Mouse (Mus musculus) G1E-ER4 (cell line): ENCODE results near the gene BC030867. TPM values are rescaled to one million over a fixed set of nuclear protein-coding genes. Genes with fewer than 3 reads are reported as not detected.

ENCODE experiments used
- GATA1 ChIP-seq: IDR thresholded peaks from one replicate; pipeline ENCODE4 v1.8.0; 2012; ENCODE audit warnings: low read length, inconsistent platforms
- polyA plus RNA-seq: library from polyadenylated mRNA; stranded (reverse); fragments of >175 nt; gene quantifications from 2 replicates; pipeline ENCODE4 v1.2.3, GENCODE M21; 2012

Gene BC030867
- polyA plus RNA-seq, 1 experiment, result 4.7 TPM

DNA sequence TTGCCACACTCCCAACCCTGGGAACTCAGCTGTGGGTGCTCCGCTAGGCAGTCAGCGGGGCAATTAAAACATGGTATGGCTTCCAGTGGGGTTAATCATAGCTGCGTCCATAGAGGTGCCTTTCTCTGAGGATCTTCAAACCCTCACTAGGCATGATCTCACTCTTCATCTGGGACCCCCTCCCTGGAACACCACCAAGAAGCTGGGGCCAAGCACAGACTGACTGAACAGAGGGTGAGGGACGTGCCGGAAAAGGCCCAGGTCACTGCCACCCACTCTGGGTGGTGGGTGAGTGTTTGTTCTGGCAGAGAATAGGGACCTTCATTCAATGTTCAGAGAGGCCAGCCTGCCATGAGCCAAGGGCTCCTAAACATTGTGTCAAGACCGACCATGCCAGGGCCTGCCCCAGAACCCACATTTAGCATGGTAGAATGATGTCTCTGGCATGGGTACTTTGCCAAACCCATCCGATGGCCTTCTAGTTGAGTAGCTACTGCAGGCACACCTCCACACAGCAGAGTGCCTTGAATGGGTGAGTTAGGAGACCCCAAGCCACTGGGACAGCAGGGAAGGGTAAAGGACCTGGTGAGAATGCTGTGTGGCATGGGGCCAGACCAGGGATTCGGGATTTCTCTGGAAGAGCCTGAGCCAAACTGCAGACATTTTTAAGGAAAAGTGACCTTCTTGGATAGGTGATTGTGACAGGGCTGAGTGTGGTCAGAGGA, 18.1 kb downstream of the BC030867 start:
- TF ChIP-seq GATA1, result no peak

DNA sequence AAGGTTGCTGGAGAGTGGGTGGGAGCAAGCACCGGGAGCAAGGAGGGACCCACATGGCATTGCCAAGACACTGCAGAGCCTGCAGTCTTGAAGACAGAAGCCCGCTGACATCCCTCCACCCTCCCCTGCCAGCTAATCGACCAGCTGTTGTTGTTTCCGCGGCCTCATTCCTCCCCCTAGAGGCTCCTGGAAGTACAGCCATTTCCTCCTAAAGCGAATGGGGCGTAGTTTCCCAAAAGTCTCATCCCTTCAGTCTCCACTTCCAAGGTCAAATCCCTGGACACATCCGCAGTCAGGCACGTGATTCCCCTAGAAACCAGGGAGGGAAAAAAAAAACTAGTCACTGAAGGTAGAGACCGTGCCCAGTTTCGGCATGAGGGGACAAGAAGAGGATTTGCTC, 18.8 kb downstream of the BC030867 start:
- no peak for TF ChIP-seq GATA1

DNA sequence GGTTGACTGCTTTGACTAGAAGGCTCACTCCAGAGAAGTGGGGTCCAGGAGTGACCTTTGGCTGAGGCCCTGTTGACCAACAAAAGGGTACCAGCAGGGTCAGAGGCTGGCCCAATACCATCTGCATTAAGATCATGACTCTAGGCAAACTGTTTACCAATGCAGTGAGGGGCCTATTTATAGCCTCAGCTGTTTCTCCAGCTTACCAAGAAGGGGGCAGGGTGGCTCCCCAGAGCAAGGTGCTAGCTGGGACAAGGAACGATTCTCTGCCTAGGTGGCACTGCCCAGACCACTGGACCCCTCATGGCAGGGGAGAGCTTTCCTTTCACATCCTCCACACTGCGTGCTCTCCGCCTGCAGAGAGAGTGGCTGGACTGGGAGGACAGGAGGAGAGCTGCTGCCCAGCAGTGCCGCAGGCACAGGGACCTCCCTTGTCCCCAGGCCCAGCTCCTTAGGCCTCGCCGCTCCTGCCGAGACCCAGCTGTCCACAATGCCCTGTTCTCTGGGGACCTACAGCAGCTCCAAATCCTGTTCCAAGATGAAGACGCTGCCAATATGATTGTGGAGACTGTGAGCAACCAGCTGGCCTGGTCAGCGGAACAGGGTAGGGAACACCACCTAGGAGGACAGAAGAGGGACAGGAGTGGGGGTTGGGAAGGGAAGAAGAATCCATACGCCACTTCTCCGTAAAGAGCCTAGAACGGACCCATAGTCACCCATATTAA, 20.0 kb downstream of the BC030867 start, which contains the start of gene Asb16:
Gene Asb16, plus strand, starts transcription at position 224 of the 725 bp plus-strand sequence.
- TF ChIP-seq GATA1, result no peak

DNA sequence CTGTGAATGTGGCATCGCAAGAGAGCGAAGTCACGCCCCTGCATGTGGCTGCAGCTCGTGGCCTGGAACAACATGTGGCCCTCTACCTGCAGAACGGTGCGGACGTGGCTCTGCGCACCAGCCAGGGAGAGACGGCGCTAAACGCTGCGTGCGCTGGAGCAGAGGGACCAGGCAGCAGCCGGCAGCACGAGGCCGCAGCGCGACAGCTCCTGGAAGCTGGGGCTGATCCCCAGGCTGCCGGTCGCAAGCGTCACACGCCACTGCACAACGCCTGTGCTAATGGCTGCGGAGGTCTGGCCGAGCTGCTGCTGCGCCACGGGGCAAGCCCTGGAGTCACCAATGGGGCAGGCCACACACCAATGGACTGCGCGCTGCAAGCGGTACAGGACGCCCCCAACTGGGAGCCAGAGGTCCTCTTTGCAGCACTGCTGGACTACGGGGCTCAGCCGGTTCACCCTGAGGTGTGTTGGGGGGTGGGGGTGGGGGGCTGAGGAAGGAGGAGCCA, 27.8 kb downstream of the BC030867 start:
- no peak for TF ChIP-seq GATA1

DNA sequence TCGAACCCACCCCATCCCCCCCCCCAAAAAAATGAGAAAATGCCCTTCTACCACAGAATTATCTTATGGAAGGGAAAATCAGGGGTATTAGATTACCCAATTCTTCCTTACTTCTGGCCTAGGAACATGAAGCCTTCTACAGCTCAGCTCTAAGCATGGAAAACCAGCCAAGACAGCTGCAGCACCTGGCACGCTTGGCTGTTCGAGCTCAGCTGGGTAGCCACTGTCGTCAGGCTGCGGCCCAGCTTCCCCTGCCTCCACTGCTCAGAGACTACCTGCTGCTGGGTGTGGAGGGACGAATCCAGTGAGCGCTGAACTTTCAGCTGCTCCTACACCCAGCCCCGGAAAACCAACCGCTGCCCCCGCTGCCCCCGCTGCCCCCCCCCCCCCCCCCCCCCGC, 29.1 kb downstream of the BC030867 start:
- no peak for TF ChIP-seq GATA1

DNA sequence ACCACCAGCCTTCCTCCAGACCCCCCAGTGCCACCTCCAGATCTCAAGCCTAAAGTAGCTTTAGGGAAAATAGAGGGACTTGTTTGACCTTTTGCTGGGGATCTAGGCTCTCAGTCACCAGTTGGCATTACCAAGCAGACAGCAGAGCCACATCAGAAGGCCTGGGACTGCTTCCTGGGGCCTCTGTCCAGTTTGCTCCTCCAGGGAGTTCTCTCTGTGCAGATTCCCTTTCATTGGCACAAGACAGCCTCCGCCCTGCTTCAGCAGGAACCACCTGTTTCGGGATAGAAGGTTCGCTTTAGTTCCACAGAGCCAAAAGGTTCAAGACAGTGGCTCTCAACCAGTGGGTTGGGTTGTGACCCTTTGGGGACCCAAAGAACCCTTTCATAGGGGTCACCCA, 30.9 kb downstream of the BC030867 start:
- no peak for TF ChIP-seq GATA1

DNA sequence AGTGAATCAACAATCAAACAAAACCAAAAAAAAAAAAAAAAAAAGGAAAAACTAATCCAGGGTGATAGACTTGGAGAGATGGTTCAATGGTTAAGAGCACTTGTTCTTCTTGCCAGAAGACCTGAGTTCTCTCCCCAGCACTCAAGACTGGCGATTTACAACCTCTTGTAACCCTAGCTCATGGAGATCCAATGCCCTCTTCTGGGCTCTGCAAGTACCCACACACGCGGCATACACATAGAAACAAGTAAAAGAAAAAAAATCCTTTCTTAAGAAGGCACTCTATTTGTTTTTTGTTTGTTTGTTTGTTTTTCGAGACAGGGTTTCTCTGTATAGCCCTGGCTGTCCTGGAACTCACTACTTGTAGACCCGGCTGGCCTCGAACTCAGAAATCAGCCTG, 35.2 kb downstream of the BC030867 start:
- TF ChIP-seq GATA1, result no peak

DNA sequence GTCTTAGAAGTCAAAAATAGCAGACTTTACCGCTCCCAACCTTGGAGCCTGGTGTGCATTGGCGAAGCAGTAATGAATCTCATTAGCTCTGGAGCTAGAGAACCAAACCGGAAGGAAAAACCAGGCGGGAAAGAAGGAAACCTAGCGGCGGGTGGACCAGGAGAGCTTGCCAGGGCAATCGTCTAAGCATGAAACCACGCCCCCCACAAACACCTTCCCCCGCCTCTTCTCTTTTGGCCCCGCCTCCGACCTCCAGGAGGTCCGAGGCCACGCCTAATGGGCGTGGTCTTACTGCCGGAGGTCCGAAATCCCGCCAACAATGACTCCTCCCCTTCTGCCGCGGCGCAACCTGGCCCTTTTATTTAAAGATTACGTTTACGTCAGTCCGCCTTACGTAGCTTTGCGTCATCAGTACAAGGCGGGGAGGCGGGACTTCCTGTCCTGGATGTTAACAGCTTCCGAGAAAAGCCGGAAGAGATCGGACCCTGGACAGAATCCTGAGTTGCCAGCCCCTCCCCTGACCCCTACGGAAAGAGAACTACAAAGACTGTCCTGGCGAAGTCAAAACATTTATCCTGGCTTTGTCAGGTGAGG, 35.9 kb downstream of the BC030867 start, which contains the start of gene Tmub2:
Gene Tmub2, plus strand, starts transcription at position 431 of the 594 bp plus-strand sequence.
- TF ChIP-seq GATA1, result no peak

DNA sequence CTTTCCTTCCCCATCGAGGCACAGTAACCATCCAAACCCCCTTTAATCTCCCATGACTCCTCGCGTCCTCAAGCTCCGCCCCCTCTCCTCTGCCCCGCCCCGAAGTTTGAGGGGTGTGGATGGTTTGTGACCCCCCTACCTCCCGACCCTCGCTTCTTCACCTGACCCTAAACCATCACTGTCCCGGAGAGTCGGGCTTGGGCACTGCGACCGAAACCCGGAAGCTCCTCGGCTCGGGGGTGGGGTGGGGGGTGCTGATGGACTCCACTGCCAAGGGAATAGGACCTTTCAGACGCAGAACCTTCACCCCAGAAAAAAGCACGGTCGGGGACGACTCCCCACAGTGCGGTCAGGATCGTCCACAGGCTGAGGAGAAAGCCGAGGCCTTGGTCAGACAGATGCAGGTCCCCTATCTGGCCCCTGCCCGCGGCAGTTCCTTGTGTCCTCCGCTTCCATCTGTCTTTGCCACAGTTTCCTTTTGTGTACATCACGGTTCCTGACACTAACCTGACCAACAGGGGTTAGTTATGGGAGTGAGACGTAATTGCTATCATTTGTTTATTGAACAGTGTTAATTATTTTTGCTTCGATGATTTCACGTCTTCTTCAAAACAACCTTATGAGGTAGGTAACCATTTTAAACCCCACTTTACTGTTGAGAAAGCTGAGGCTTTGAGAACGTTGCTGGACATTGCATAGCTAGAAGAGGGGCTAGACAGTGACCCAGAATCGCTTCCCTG, 36.6 kb downstream of the BC030867 start:
- no peak for TF ChIP-seq GATA1

DNA sequence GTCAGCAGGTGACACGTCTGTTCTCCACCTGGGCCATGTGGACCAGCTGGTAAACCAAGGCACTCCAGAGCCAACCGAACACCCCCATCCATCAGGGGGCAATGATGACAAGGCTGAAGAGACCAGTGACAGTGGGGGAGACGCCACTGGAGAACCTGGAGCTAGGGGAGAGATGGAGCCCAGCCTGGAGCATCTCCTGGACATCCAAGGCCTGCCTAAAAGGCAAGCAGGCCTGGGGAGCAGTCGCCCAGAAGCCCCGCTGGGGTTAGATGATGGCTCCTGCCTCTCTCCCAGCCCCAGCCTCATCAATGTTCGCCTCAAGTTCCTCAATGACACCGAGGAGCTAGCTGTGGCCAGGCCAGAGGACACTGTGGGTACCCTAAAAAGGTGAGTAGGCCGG, 38.8 kb downstream of the BC030867 start:
- no peak for TF ChIP-seq GATA1

DNA sequence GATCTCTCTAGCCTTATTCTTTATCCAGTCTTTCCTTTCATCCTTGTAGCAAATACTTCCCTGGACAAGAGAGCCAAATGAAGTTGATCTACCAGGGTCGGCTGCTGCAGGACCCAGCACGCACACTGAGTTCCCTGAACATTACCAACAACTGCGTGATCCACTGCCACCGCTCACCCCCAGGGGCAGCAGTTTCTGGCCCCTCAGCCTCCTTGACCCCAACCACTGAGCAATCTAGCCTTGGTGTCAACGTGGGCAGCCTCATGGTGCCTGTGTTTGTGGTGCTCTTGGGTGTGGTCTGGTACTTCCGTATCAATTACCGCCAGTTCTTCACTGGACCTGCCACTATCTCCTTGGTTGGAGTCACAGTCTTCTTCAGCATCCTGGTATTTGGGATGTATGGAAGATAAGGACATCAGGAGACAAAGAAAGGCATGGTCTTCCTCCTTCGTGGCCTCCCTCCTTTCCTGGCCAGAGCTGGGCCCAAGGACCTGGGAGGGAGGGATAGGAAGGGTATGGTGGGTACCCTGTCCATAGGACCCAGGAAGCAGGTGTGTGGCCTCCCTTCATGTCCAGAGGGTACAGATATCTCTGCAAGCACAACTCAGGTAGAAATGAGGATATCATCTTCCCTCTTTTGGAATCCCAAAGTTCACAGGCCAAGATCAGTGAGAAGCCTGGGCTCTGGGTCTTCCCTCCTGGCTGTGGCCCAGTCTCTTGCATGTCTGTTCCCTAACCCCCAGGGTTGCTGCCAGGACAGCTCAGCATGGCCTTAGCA, 39.5 kb downstream of the BC030867 start:
- TF ChIP-seq GATA1, result no peak

DNA sequence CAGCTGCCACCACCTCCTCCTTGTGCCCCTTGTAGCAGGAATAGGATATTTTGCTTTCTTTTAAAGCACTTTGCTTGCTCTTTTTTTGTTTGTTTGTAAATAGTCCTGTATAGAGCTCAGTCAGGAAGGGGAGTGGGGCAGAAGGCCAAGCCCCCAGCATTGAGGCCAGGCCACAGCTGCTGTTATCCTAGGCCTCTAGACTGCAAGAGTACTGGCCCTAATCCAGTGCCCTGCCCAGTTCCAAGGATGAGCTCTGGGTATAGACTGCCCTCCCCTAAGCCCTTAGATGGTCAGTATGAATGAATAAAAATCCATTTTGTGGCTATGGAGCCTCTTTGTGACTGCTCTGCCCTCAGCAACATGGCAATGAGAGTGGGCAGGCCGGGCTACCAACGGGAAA, 40.2 kb downstream of the BC030867 start:
- no peak for TF ChIP-seq GATA1

DNA sequence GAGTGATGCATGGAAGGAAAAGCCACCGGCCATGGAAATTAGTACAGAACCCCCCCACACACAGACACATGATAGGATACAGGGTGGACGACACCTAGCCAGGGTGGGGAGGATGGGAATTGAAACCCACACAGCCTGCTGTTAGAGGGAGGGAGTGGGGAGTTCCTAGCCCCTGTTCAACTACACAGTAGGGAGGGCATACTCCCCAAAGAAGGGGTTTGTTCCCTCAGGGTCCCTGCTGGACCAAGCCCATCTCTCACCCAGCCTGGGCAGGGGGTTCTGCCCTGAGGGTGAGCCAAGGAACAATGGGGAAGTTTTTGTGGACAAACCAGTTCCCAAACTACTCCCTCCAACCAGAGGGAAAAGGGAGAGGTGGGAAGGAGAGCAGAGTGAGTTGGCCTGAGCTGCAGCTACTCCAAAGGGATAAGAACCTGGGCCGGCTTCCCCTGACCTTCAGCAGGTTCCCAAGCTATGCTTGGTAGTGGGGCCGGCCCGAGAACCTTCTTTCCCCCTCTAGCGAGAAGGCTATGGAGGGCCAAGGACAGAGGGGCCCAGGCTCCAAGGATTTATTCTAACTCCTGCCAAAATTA, 40.9 kb downstream of the BC030867 start:
- no peak for TF ChIP-seq GATA1

DNA sequence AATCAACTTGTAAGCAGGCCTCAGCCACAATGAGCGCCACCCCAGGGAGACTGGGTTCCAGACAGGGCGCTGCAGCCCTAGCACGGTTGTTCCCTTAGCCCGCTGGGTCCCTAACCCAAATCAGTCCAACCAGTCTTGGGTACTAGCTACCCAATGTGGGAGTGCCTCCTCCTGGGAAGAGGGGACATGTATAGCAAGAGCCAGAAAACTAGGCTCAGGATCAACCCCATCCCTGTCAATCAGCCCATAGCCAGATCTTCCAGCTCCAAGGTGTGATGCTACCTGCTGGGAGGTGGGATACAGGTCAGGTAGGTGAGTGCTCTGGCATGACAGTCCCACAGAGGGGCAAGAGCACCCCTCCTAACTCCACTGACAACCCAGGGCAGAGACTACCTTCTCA, 41.5 kb downstream of the BC030867 start:
- TF ChIP-seq GATA1, result no peak
